Mouse (Mus musculus): ENCODE data around the gene Nemp2. TPM values are rescaled to one million over a fixed set of nuclear protein-coding genes. Genes with fewer than 3 reads are reported as not detected.

Nemp2 gene
- polyA plus RNA-seq, 1 experiment from 2014 or later: 9.1 TPM

DNA sequence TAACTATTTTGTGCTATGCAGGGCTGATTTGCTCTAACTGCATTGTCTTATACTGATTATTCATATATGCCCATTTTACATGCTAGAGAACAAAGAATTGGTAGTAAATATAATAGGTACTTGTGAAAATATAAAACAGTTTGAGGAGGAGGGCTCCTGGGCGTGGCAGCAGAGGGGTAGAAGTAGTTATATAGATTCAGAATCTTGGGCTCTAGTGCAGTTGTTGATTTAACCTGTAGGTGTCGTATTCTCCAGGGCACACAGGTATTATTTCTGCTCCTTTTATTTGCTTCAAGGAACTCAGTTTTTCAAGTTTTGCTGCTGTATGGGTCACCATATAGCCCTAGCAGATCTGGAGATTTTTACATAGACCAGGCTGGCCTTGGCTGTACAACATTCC is 1.1 kb downstream of the Nemp2 start:
- peak overlapping the region; percentile 66 for H3K4me2 ChIP-seq (replicated peaks)
- 0 out of 2 replicates have a peak overlapping the region, but pooled peaks have one; percentile 85 for H3K9ac ChIP-seq
- no peaks in the 10 kb centered on the region for H3K9me3 ChIP-seq
- peaks cover 7% of the 10 kb centered on the region; the same call in 1 of the 2 replicates for H3K4me1 ChIP-seq
- H3K27me3 ChIP-seq (replicated peaks): no peaks in the 10 kb centered on the region
- H3K27ac ChIP-seq: no peak overlapping the region
- H3K4me3 ChIP-seq: peak overlapping the region; percentile 91
- H3K36me3 ChIP-seq: peaks cover 6% of the 10 kb centered on the region; the same call in 1 of the 2 replicates
- ATAC-seq (ENCODE audit: low FRiP score, low read depth): no peak
- 87% methylated on average over 2 of the region's 2 CpGs for WGBS

DNA sequence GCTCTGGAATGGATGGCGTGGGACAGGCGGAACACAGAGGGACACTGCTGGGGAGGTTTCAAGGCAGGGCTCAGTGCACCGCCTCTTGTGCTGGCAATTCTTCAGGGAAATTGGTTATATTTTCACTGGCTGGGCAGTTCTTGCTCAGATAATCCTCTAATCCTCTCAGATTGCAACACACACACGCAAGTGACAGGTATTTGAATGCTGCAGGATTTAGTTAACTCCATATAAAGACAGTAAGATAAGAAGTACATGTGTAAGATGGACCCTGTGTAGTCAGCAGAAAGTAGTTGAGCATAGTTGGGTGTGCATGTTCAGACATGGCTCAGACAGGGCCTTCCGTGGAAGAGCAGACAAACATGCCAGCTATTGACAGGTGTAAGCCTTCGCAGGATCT is 3.7 kb downstream of the Nemp2 start:
- no peaks in the 10 kb centered on the region for H3K27me3 ChIP-seq (replicated peaks)
- no peak overlapping the region for H3K9ac ChIP-seq
- no peaks in the 10 kb centered on the region for H3K9me3 ChIP-seq
- WGBS: 93% methylated on average over 6 of the region's 6 CpGs
- ATAC-seq (ENCODE audit: low FRiP score, low read depth): no peak
- H3K27ac ChIP-seq: no peak overlapping the region
- H3K4me2 ChIP-seq (replicated peaks): no peak overlapping the region
- no peak overlapping the region for H3K4me3 ChIP-seq
- peaks cover 7% of the 10 kb centered on the region; the same call in 1 of the 2 replicates for H3K4me1 ChIP-seq
- H3K36me3 ChIP-seq: peaks cover 13% of the 10 kb centered on the region

- no peak for ATAC-seq (ENCODE audit: low FRiP score, low read depth)
These were observed 5.4 kb downstream of the Nemp2 start for GRCm38 (mm10) chr1:52635932-52636331.

DNA sequence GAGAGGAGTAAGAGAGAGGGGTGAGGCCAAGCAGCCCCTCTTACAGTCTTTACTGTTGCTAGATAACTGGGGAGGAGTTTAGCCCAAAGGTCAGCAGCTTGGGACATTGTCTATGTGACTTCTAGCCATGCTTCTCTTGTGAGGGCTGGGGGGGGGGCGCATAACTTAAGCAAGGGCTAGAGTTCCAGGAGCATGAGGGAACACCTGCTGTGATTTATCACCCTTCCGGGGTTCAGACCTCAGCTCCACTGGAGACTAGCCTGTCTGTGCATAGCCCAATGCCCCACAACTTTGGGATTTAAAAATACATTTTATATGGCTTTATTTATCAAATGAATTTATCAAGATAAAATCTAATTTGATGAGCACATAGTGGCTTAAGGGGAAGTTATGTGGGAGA is 7.6 kb downstream of the Nemp2 start:
- no peak for ATAC-seq (ENCODE audit: low FRiP score, low read depth)
- Histone ChIP-seq H3K36me3 (peaks cover 20% of the 10 kb centered on the region), H3K27ac (no peak overlapping the region), H3K9me3 (no peaks in the 10 kb centered on the region), H3K4me1 (no peaks in the 10 kb centered on the region), H3K27me3 (replicated peaks) (no peaks in the 10 kb centered on the region), H3K4me3 (no peak overlapping the region), H3K9ac (no peak overlapping the region), H3K4me2 (replicated peaks) (no peak overlapping the region)
- WGBS: 81% methylated on average over 2 of the region's 2 CpGs

More at GRCm38 (mm10) chr1:52635932-52636331, 5.4 kb downstream of the Nemp2 start:
- Histone ChIP-seq H3K27me3 (replicated peaks) (no peaks in the 10 kb centered on the region), H3K27ac (no peak overlapping the region), H3K4me3 (no peak overlapping the region), H3K4me2 (replicated peaks) (no peak overlapping the region), H3K9ac (no peak overlapping the region), H3K36me3 (peaks cover 18% of the 10 kb centered on the region), H3K4me1 (peaks cover 7% of the 10 kb centered on the region; the same call in 1 of the 2 replicates), H3K9me3 (no peaks in the 10 kb centered on the region)
- 95% methylated on average over 3 of the region's 3 CpGs for WGBS

GRCm38 (mm10) chr1:52639090-52639489 is 8.6 kb downstream of the Nemp2 start:
- H3K9ac ChIP-seq: no peak overlapping the region
- ATAC-seq (ENCODE audit: low FRiP score, low read depth): no peak
- 94% methylated on average over 7 of the region's 7 CpGs for WGBS

DNA sequence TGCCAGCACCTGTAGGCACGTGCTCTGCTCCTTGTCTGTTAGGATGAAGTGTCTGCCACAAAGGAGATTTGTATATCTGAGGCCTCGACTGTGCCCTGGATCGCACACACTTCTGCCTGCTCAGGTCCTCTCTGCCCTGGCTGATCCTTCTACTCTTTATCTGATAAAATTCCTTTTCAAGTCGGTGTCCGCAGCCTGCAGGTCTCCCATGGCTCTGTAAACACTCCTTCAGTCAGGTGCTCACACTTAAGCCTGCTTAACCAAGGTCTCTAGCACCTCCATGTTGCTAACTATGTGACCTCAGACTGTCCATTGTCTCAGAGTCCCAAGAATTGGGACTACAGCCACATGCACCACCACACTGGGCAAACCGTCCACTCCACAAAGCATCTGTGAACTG is 9.8 kb downstream of the Nemp2 start:
- peaks cover 16% of the 10 kb centered on the region for H3K36me3 ChIP-seq
- no peaks in the 10 kb centered on the region for H3K27me3 ChIP-seq (replicated peaks)
- WGBS: 93% methylated on average over 6 of the region's 6 CpGs
- no peak overlapping the region for H3K9ac ChIP-seq
- no peak overlapping the region for H3K4me3 ChIP-seq
- no peak for ATAC-seq (ENCODE audit: low FRiP score, low read depth)
- H3K4me1 ChIP-seq: no peaks in the 10 kb centered on the region
- no peak overlapping the region for H3K4me2 ChIP-seq (replicated peaks)
- no peaks in the 10 kb centered on the region for H3K9me3 ChIP-seq
- H3K27ac ChIP-seq: no peak overlapping the region

More at GRCm38 (mm10) chr1:52639090-52639489, 8.6 kb downstream of the Nemp2 start:
- H3K4me2 ChIP-seq (replicated peaks): no peak overlapping the region
- no peaks in the 10 kb centered on the region for H3K27me3 ChIP-seq (replicated peaks)
- peaks cover 20% of the 10 kb centered on the region for H3K36me3 ChIP-seq
- no peak overlapping the region for H3K4me3 ChIP-seq
- H3K9me3 ChIP-seq: no peaks in the 10 kb centered on the region
- no peaks in the 10 kb centered on the region for H3K4me1 ChIP-seq
- no peak overlapping the region for H3K27ac ChIP-seq

- Histone ChIP-seq H3K4me3 (no peak overlapping the region), H3K9me3 (no peaks in the 10 kb centered on the region), H3K4me2 (replicated peaks) (no peak overlapping the region), H3K27me3 (replicated peaks) (no peaks in the 10 kb centered on the region), H3K27ac (no peak overlapping the region), H3K36me3 (peaks cover 16% of the 10 kb centered on the region), H3K9ac (no peak overlapping the region), H3K4me1 (no peaks in the 10 kb centered on the region)
- 93% methylated on average over 4 of the region's 4 CpGs for WGBS
- no peak for ATAC-seq (ENCODE audit: low FRiP score, low read depth)
These were observed 10.2 kb downstream of the Nemp2 start for GRCm38 (mm10) chr1:52640736-52641135.

DNA sequence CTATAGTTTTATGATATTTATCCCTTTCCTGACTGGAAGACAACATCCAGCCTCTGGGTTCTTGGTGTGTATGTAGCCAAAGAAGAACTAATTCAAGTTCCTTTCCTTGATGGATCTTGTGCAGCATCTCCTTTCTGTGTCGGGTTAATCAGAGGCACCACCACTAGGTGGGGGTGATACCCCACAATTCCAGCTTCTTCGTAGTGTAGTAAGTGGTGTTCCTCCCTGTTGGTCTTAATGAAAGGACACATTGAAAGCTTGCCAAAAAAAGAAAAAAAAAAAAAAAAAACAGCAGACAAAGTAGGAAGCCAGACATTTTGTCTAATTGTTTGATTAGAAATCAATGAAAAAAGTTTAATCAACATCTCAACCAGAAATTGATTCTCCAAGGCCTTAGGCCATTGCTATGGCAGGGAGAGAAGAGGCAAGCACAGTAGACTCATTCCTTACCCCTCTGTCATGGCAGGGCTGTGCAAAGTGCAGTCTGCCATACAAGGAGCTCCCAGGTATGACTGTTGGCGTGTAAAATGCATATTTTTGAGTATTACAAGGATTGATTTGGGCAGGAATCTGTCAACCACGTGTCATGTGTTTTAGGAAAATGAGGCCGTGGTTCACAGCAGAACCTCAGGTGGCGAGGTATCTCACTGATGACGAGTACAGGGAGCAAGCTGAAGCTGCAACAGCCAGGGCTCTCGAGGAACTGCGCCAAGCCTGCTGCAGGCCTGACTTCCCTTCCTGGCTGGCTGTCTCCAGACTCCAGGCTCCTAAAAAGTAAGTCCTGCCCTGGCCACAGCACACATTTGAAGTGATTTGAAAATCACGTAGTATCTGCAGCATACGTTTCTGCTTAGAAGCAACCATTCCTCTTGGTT is 17.9 kb downstream of the Nemp2 start:
- H3K4me3 ChIP-seq: no peak overlapping the region
- no peaks in the 10 kb centered on the region for H3K9me3 ChIP-seq
- peaks cover 19% of the 10 kb centered on the region; the same call in 1 of the 2 replicates for H3K36me3 ChIP-seq
- peak; percentile 80 for ATAC-seq (ENCODE audit: low FRiP score, low read depth)
- no peaks in the 10 kb centered on the region for H3K27me3 ChIP-seq (replicated peaks)
- H3K4me1 ChIP-seq: no peaks in the 10 kb centered on the region
- H3K9ac ChIP-seq: no peak overlapping the region
- H3K27ac ChIP-seq: no peak overlapping the region
- H3K4me2 ChIP-seq (replicated peaks): no peak overlapping the region
- 86% methylated on average over 11 of the region's 11 CpGs for WGBS

DNA sequence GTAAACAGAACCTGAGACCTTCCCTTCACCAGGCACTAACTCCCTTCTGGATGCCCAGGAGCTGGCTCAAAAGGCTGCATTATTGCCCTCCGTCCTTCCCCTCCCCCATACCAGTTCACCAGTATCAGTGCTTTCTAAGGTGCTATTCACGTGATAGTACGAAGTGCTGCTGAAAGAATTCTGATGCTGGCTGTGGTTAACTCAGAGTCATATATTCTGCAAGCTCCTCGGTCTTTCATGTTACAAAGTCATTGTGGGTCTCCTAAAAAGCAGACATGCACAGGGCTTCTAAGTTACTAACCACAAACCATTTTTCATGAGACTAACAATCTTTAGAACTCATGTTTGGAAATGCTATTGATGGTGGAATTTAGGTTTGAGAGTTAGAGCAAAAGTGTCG is 19.6 kb downstream of the Nemp2 start:
- no peak overlapping the region for H3K9ac ChIP-seq
- H3K4me2 ChIP-seq (replicated peaks): no peak overlapping the region
- H3K36me3 ChIP-seq: peaks cover 19% of the 10 kb centered on the region; the same call in 1 of the 2 replicates
- no peaks in the 10 kb centered on the region for H3K9me3 ChIP-seq
- no peak overlapping the region for H3K4me3 ChIP-seq
- no peak for ATAC-seq (ENCODE audit: low FRiP score, low read depth)
- H3K27me3 ChIP-seq (replicated peaks): no peaks in the 10 kb centered on the region
- H3K4me1 ChIP-seq: no peaks in the 10 kb centered on the region
- H3K27ac ChIP-seq: no peak overlapping the region
- WGBS: 82% methylated on average over 5 of the region's 5 CpGs

- Histone ChIP-seq H3K9ac (no peak overlapping the region), H3K4me1 (no peaks in the 10 kb centered on the region), H3K36me3 (peaks cover 8% of the 10 kb centered on the region; the same call in 1 of the 2 replicates), H3K9me3 (no peaks in the 10 kb centered on the region), H3K27ac (no peak overlapping the region), H3K4me2 (replicated peaks) (no peak overlapping the region), H3K27me3 (replicated peaks) (no peaks in the 10 kb centered on the region), H3K4me3 (no peak overlapping the region)
- ATAC-seq (ENCODE audit: low FRiP score, low read depth): no peak
- WGBS: 89% methylated on average over 3 of the region's 3 CpGs
These were observed 22.2 kb downstream of the Nemp2 start for GRCm38 (mm10) chr1:52652601-52653253.

DNA sequence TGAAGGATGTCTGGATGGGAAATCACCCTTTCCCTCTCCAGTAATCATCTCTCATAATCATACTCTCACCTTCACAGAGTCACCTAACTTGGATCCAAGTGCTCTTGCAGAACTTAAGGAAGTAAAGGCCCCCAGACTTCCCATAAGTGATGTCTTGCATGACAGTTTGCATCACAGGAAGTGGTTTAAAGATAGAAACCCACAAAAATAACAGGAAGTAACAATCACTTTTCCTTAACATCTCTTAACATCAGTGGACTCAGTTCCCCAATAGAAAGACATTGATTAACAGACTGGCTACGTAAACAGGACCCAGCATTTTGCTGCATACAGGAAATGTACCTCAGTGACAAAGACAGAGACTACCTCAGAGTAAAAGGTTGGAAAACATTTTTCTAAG is 22.9 kb downstream of the Nemp2 start:
- 90% methylated on average over 1 of the region's 1 CpGs for WGBS
- no peak for ATAC-seq (ENCODE audit: low FRiP score, low read depth)
- Histone ChIP-seq H3K9ac (no peak overlapping the region), H3K4me2 (replicated peaks) (no peak overlapping the region), H3K27ac (no peak overlapping the region), H3K27me3 (replicated peaks) (no peaks in the 10 kb centered on the region), H3K9me3 (no peaks in the 10 kb centered on the region), H3K4me1 (no peaks in the 10 kb centered on the region), H3K36me3 (peaks cover 13% of the 10 kb centered on the region; the same call in 1 of the 2 replicates), H3K4me3 (no peak overlapping the region)

- H3K4me3 ChIP-seq: no peak overlapping the region
- H3K4me1 ChIP-seq: no peaks in the 10 kb centered on the region
- no peak overlapping the region for H3K4me2 ChIP-seq (replicated peaks)
- peaks cover 7% of the 10 kb centered on the region; the same call in 1 of the 2 replicates for H3K36me3 ChIP-seq
- no peak overlapping the region for H3K27ac ChIP-seq
- no peak overlapping the region for H3K9ac ChIP-seq
- ATAC-seq (ENCODE audit: low FRiP score, low read depth): no peak
- WGBS: 89% methylated on average over 4 of the region's 4 CpGs
- H3K9me3 ChIP-seq: no peaks in the 10 kb centered on the region
- H3K27me3 ChIP-seq (replicated peaks): no peaks in the 10 kb centered on the region
These were observed 24.6 kb downstream of the Nemp2 start for GRCm38 (mm10) chr1:52655153-52655552.

Measured in neural tube, embryonic 12.5 days (tissue).